Mouse (Mus musculus) brain, embryonic 14.5 days (tissue): ENCODE measurements around the gene Ostf1.

Experiments
- CTCF ChIP-seq: fragments of 200-500 bp; IDR thresholded peaks from 2 replicates; pipeline ENCODE4 v1.5.1; 2012; ENCODE audit warnings: inconsistent platforms, mild to moderate bottlenecking, moderate library complexity, borderline replicate concordance; ENCODE audit not compliant: insufficient read depth, insufficient read length; ENCODE audit errors: extremely low read depth
- POLR2A ChIP-seq: fragments of 200-500 bp; IDR thresholded peaks from 2 replicates; pipeline ENCODE4 v1.6.1; 2012; ENCODE audit warnings: mild to moderate bottlenecking, inconsistent platforms, borderline replicate concordance; ENCODE audit not compliant: poor library complexity, insufficient read depth, insufficient read length, severe bottlenecking; ENCODE audit errors: extremely low read depth

- no peak for TF ChIP-seq POLR2A
- no peak for TF ChIP-seq CTCF
Observed at GRCm38 (mm10) chr19:18579012-18579358, 52.6 kb downstream of the Ostf1 start.
